Mouse (Mus musculus): ENCODE results near the gene Calm4.

- TF ChIP-seq CTCF (IDR thresholded peaks at IDR 0.05; ENCODE audit: low read depth): no peak
- no peak for TF ChIP-seq EP300 (optimal IDR thresholded peaks at IDR 0.05)
Observed at GRCm38 (mm10) chr13:3789531-3789930, 48.0 kb upstream of the Calm4 start.
